Mouse (Mus musculus): Measurements from ENCODE around the gene Cox6b2. TPM values are rescaled to one million over a fixed set of nuclear protein-coding genes. Genes with fewer than 3 reads are reported as not detected.

Cox6b2 gene
- polyA plus RNA-seq, 1 experiment from 2014 or later: 40.4 TPM

GRCm38 (mm10) chr7:4725169-4725568 lies 27.7 kb downstream of the Cox6b2 start, which contains the start of gene Tmem150b:
Gene Tmem150b, minus strand, starts transcription at chr7:4725249.
- Histone ChIP-seq H3K4me3 (no peak within 1 kb of the TSS), H3K27ac (no peak within 1 kb of the TSS), H3K4me1 (peaks cover 4% of the 10 kb centered on the region; the same call in 1 of the 2 replicates), H3K9me3 (no peaks in the 10 kb centered on the region), H3K27me3 (ENCODE audit: poor library complexity, severe bottlenecking) (no peaks in the 10 kb centered on the region), H3K36me3 (replicated peaks) (no peaks in the 10 kb centered on the region)
- no peak for DNase-seq (ENCODE audit: extremely low spot score, low spot score)
- 88% methylated on average over 7 of the region's 7 CpGs for WGBS

DNA sequence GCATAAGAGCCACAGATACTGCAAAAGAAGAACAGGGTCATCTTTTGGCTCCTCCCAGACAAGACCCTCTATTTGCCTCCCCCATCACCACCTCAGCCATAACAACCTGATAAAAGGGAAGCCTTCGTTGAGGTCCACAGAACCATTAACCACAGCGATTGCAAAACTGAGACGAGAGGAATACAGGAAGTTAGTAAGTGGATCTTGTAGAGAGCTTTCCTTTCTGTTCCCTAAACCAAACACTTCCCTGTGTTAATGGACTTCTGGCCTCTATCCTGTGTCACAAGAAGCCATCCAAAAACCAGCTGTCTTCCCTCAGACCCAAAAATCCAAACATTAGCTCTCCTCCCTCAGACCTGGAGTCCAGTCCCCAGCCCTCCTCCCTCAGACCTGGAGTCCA lies 28.5 kb downstream of the Cox6b2 start:
- H3K4me3 ChIP-seq: no peak overlapping the region
- H3K9me3 ChIP-seq: no peaks in the 10 kb centered on the region
- H3K27ac ChIP-seq: no peak overlapping the region
- peaks cover 4% of the 10 kb centered on the region; the same call in 1 of the 2 replicates for H3K4me1 ChIP-seq
- DNase-seq (ENCODE audit: extremely low spot score, low spot score): no peak
- WGBS: 87% methylated on average over 3 of the region's 3 CpGs
- H3K36me3 ChIP-seq (replicated peaks): no peaks in the 10 kb centered on the region
- no peaks in the 10 kb centered on the region for H3K27me3 ChIP-seq (ENCODE audit: poor library complexity, severe bottlenecking)

DNA sequence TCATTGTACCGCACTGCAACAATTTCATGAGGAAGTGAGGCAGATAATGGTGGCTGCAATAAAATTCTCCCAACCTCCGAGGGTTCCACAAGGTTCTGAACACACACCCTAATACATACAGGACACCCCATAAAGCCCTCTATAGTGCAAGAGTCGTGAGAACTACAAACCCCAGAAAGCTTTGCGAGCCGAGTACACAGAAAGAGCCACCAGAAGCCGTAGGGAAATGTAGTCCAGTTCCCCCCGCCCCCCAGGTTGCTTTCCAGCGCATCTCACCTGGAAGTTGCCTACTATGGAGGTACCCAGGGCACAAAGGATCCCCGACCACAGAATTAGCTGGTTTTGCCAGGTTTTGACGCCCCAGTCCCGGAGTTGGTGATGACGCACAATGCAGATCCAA lies 29.4 kb downstream of the Cox6b2 start:
- no peaks in the 10 kb centered on the region for H3K9me3 ChIP-seq
- no peak for DNase-seq (ENCODE audit: extremely low spot score, low spot score)
- 44% methylated on average over 12 of the region's 12 CpGs for WGBS
- peak overlapping the region; percentile 43 for H3K4me3 ChIP-seq
- peaks cover 4% of the 10 kb centered on the region; the same call in 1 of the 2 replicates for H3K4me1 ChIP-seq
- H3K27me3 ChIP-seq (ENCODE audit: poor library complexity, severe bottlenecking): no peaks in the 10 kb centered on the region
- H3K36me3 ChIP-seq (replicated peaks): no peaks in the 10 kb centered on the region
- 0 out of 2 replicates have a peak overlapping the region, but pooled peaks have one; percentile 35 for H3K27ac ChIP-seq

GRCm38 (mm10) chr7:4719276-4719675 lies 33.6 kb downstream of the Cox6b2 start:
- Histone ChIP-seq H3K4me3 (no peak overlapping the region), H3K4me1 (peaks cover 4% of the 10 kb centered on the region; the same call in 1 of the 2 replicates), H3K9me3 (no peaks in the 10 kb centered on the region), H3K27me3 (ENCODE audit: poor library complexity, severe bottlenecking) (no peaks in the 10 kb centered on the region), H3K36me3 (replicated peaks) (peaks cover 35% of the 10 kb centered on the region), H3K27ac (no peak overlapping the region)
- WGBS: 98% methylated on average over 3 of the region's 3 CpGs
- DNase-seq (ENCODE audit: extremely low spot score, low spot score): no peak

DNA sequence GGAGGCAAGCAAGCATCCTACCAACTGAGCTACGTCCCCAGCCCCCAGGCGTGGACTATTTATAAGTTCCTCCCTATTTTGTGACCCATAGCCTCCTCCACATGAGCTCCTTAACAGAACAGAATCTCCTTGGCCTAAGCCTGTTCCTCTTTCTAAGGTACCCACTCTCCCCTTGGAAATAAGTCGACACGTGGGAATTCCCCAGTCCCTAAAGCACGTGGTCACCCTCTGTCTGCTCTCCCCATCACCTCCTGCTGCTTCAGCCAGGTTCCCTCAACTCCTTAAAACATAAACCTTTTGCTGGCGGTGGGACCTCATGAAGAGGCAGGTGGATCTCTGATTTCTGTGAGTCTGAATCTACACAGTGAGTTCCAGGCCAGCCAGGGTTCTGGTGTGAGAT lies 35.9 kb downstream of the Cox6b2 start:
- no peaks in the 10 kb centered on the region for H3K9me3 ChIP-seq
- 75% methylated on average over 6 of the region's 6 CpGs for WGBS
- H3K4me3 ChIP-seq: no peak overlapping the region
- no peak overlapping the region for H3K27ac ChIP-seq
- H3K4me1 ChIP-seq: no peaks in the 10 kb centered on the region
- H3K27me3 ChIP-seq (ENCODE audit: poor library complexity, severe bottlenecking): no peaks in the 10 kb centered on the region
- H3K36me3 ChIP-seq (replicated peaks): peaks cover 58% of the 10 kb centered on the region
- DNase-seq (ENCODE audit: extremely low spot score, low spot score): no peak

GRCm38 (mm10) chr7:4712594-4712993 lies 40.3 kb downstream of the Cox6b2 start:
- no peak for DNase-seq (ENCODE audit: extremely low spot score, low spot score)
- no peaks in the 10 kb centered on the region for H3K27me3 ChIP-seq (ENCODE audit: poor library complexity, severe bottlenecking)
- no peaks in the 10 kb centered on the region for H3K9me3 ChIP-seq
- no peak overlapping the region for H3K4me3 ChIP-seq
- H3K4me1 ChIP-seq: no peaks in the 10 kb centered on the region
- peaks cover 97% of the 10 kb centered on the region for H3K36me3 ChIP-seq (replicated peaks)
- 92% methylated on average over 3 of the region's 3 CpGs for WGBS
- H3K27ac ChIP-seq: no peak overlapping the region

DNA sequence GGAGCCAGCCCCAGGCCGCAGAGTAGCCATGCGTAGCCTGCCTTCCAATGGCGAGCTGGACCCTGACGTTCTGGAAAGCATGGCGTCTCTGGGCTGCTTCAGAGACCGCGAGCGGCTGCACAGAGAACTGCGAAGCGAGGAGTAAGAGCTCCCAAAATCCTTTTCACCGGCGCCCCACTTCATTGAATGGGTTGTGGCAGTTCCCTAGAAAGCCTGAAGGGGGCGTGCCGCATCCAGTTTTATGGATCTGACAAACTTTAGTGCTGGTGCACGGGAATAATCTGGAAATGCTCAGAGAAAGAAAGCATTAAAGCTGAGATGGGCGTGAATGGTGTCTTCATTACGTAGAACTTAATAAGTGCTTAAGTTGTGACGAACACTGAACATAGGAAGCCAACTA lies 47.8 kb downstream of the Cox6b2 start:
- H3K36me3 ChIP-seq (replicated peaks): peaks cover 96% of the 10 kb centered on the region

DNA sequence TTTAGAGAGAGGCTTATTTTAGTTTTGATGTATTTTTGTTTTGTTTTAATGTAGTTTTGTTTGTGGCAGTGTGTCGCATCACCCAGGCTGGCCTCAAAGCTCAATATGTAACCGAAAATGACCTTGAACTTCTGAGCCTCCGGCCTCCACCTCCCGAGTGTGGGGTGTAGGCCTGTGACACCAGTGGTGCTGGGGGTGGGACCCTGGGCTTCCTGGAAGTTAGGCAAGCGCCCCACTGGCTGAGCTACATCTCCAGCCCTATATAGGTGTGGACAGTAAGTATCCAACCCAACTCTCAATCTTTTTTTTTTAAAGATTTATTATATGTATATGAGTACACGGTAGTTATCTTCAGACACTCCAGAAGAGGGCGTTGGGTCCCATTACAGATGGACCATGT lies 49.7 kb downstream of the Cox6b2 start:
- H3K4me1 ChIP-seq: peaks cover 19% of the 10 kb centered on the region
- no peak overlapping the region for H3K27ac ChIP-seq
- no peaks in the 10 kb centered on the region for H3K27me3 ChIP-seq (ENCODE audit: poor library complexity, severe bottlenecking)
- no peaks in the 10 kb centered on the region for H3K9me3 ChIP-seq
- 92% methylated on average over 7 of the region's 7 CpGs for WGBS
- H3K4me3 ChIP-seq: no peak overlapping the region
- peaks cover 96% of the 10 kb centered on the region for H3K36me3 ChIP-seq (replicated peaks)
- DNase-seq (ENCODE audit: extremely low spot score, low spot score): no peak

More for the DNA sequence above, 47.8 kb downstream of the Cox6b2 start:
- peak overlapping the region; percentile 3; the same call in 1 of the 2 replicates for H3K27ac ChIP-seq
- no peaks in the 10 kb centered on the region for H3K9me3 ChIP-seq
- H3K4me3 ChIP-seq: peak overlapping the region; percentile 22; the same call in 1 of the 2 replicates
- peak; percentile 65 for DNase-seq (ENCODE audit: extremely low spot score, low spot score)
- peaks cover 19% of the 10 kb centered on the region for H3K4me1 ChIP-seq
- H3K27me3 ChIP-seq (ENCODE audit: poor library complexity, severe bottlenecking): no peaks in the 10 kb centered on the region
- 37% methylated on average over 18 of the region's 18 CpGs for WGBS

GRCm38 (mm10) chr7:4702334-4702733 lies 50.6 kb downstream of the Cox6b2 start:
- Histone ChIP-seq H3K27ac (no peak overlapping the region), H3K27me3 (ENCODE audit: poor library complexity, severe bottlenecking) (no peaks in the 10 kb centered on the region), H3K9me3 (no peaks in the 10 kb centered on the region), H3K4me3 (no peak overlapping the region), H3K36me3 (replicated peaks) (peaks cover 96% of the 10 kb centered on the region), H3K4me1 (peaks cover 19% of the 10 kb centered on the region)
- DNase-seq (ENCODE audit: extremely low spot score, low spot score): no peak
- 61% methylated on average over 8 of the region's 8 CpGs for WGBS

Other genes with a start within 250 kb of the Cox6b2 start
- 4.3 and 4.5 TPM in 2 replicates for gene Tnnt1, start 236.7 kb downstream of the Cox6b2 start, polyA plus RNA-seq (2016; fragmentation: Nextera tagmentation; extraction: Ambion mirVana)
- gene Tnni3, start 228.9 kb downstream of the Cox6b2 start, polyA plus RNA-seq (2016; fragmentation: Nextera tagmentation; extraction: Ambion mirVana): 1.8 and 1.9 TPM in 2 replicates
- 2.7 and 3.2 TPM in 2 replicates for gene Dnaaf3, start 220.6 kb downstream of the Cox6b2 start, polyA plus RNA-seq (2016; fragmentation: Nextera tagmentation; extraction: Ambion mirVana)
- 4.9 and 6.7 TPM in 2 replicates for gene Syt5, start 205.6 kb downstream of the Cox6b2 start, polyA plus RNA-seq (2016; fragmentation: Nextera tagmentation; extraction: Ambion mirVana)
- 0.06 TPM in 1 of 2 replicates, not detected in the other for gene Ptprh, start 149.1 kb downstream of the Cox6b2 start, polyA plus RNA-seq (2016; fragmentation: Nextera tagmentation; extraction: Ambion mirVana)
- gene Tmem86b, start 121.7 kb downstream of the Cox6b2 start, polyA plus RNA-seq (2016; fragmentation: Nextera tagmentation; extraction: Ambion mirVana): 1.6 and 2.1 TPM in 2 replicates
- gene Ppp6r1, start 94.1 kb downstream of the Cox6b2 start, polyA plus RNA-seq (2016; fragmentation: Nextera tagmentation; extraction: Ambion mirVana): 8.0 and 9.2 TPM in 2 replicates
- gene Hspbp1, start 68.0 kb downstream of the Cox6b2 start, polyA plus RNA-seq (2016; fragmentation: Nextera tagmentation; extraction: Ambion mirVana): 135 and 137 TPM in 2 replicates
- gene Brsk1, start 62.5 kb downstream of the Cox6b2 start, polyA plus RNA-seq (2016; fragmentation: Nextera tagmentation; extraction: Ambion mirVana): 2.2 TPM in 2 replicates
- gene Tmem150b, start 27.8 kb downstream of the Cox6b2 start, polyA plus RNA-seq (2016; fragmentation: Nextera tagmentation; extraction: Ambion mirVana): 0.11 and 0.20 TPM in 2 replicates
- 98.9 and 101 TPM in 2 replicates for gene Kmt5c, start 13.0 kb downstream of the Cox6b2 start, polyA plus RNA-seq (2016; fragmentation: Nextera tagmentation; extraction: Ambion mirVana)
- gene Fam71e2, start 18.2 kb upstream of the Cox6b2 start, polyA plus RNA-seq (2016; fragmentation: Nextera tagmentation; extraction: Ambion mirVana): not detected in 2 replicates
- not detected in 2 replicates for gene Il11, start 29.8 kb upstream of the Cox6b2 start, polyA plus RNA-seq (2016; fragmentation: Nextera tagmentation; extraction: Ambion mirVana)
- 0.34 TPM in 1 of 2 replicates, not detected in the other for gene Tmem190, start 29.8 kb upstream of the Cox6b2 start, polyA plus RNA-seq (2016; fragmentation: Nextera tagmentation; extraction: Ambion mirVana)
- gene Tmem238, start 36.6 kb upstream of the Cox6b2 start, polyA plus RNA-seq (2016; fragmentation: Nextera tagmentation; extraction: Ambion mirVana): 3.9 and 4.4 TPM in 2 replicates
- 374 and 397 TPM in 2 replicates for gene Rpl28, start 39.8 kb upstream of the Cox6b2 start, polyA plus RNA-seq (2016; fragmentation: Nextera tagmentation; extraction: Ambion mirVana)
- 399 and 408 TPM in 2 replicates for gene Ube2s, start 59.5 kb upstream of the Cox6b2 start, polyA plus RNA-seq (2016; fragmentation: Nextera tagmentation; extraction: Ambion mirVana)
- 0.47 and 0.79 TPM in 2 replicates for gene Shisa7, start 91.6 kb upstream of the Cox6b2 start, polyA plus RNA-seq (2016; fragmentation: Nextera tagmentation; extraction: Ambion mirVana)
- gene Isoc2b, start 117.2 kb upstream of the Cox6b2 start, polyA plus RNA-seq (2016; fragmentation: Nextera tagmentation; extraction: Ambion mirVana): 2.6 and 2.9 TPM in 2 replicates
- gene Isoc2a, start 124.1 kb upstream of the Cox6b2 start, polyA plus RNA-seq (2016; fragmentation: Nextera tagmentation; extraction: Ambion mirVana): 0.73 and 1.0 TPM in 2 replicates
- 0.12 and 0.22 TPM in 2 replicates for gene Gm36210, start 153.4 kb upstream of the Cox6b2 start, polyA plus RNA-seq (2016; fragmentation: Nextera tagmentation; extraction: Ambion mirVana)
- gene Zfp628, start 162.1 kb upstream of the Cox6b2 start, polyA plus RNA-seq (2016; fragmentation: Nextera tagmentation; extraction: Ambion mirVana): 4.1 and 4.2 TPM in 2 replicates
- 8.1 and 8.3 TPM in 2 replicates for gene Nat14, start 168.9 kb upstream of the Cox6b2 start, polyA plus RNA-seq (2016; fragmentation: Nextera tagmentation; extraction: Ambion mirVana)
- gene Ssc5d, start 172.7 kb upstream of the Cox6b2 start, polyA plus RNA-seq (2016; fragmentation: Nextera tagmentation; extraction: Ambion mirVana): 1.2 and 1.3 TPM in 2 replicates
- 0.11 TPM in 1 of 2 replicates, not detected in the other for gene Sbk2, start 211.3 kb upstream of the Cox6b2 start, polyA plus RNA-seq (2016; fragmentation: Nextera tagmentation; extraction: Ambion mirVana)
- 0.10 TPM in 1 of 2 replicates, not detected in the other for gene Sbk3, start 218.1 kb upstream of the Cox6b2 start, polyA plus RNA-seq (2016; fragmentation: Nextera tagmentation; extraction: Ambion mirVana)
- 27.3 and 28.7 TPM in 2 replicates for gene Zfp579, start 243.1 kb upstream of the Cox6b2 start, polyA plus RNA-seq (2016; fragmentation: Nextera tagmentation; extraction: Ambion mirVana)

Measured in forebrain, embryonic 10.5 days (tissue).